Comparison of ENCODE assay signal across 9 mouse cellular contexts in genomic region chr1:133695901-133696300, GRCm38 (mm10). TPM values are rescaled to one million over a fixed set of nuclear protein-coding genes. Genes with fewer than 3 reads are reported as not detected.
DNase-seq lines count a peak whose midpoint lies in the region; ATAC-seq and TF ChIP-seq lines count a peak whose summit lies in the region.
"Had no signal": no experiment of that assay in that cellular context is flagged by ENCODE, and none has a peak within 500 bp of the region (broad histone marks: within the 10 kb centered on the region; RNA-seq: fewer than 3 reads in every experiment).

No protein-coding gene starts in this region.

- TF ChIP-seq CTCF in lung, postnatal 0 days (IDR thresholded peaks at IDR 0.05): no peak

- DNase-seq in urinary bladder, adult 18-20 months (ENCODE audit: low spot score in 2 of 2): peak; percentile 38 to 55
- DNase-seq in urinary bladder, adult 2 months (ENCODE audit: low spot score): no peak
- peak; percentile 70 for DNase-seq in fibroblast of lung, adult 2 months (ENCODE audit: low read depth)
- DNase-seq in kidney, adult 8-10 months: peak; percentile 86 to 89
- DNase-seq in lung, postnatal 0 days (ENCODE audit: low spot score): peak; percentile 92
- no peak for DNase-seq in right cerebral cortex, postnatal 14 days
- DNase-seq in spleen, postnatal 4 days (ENCODE audit: low spot score in 2 of 2): no peak

- TF ChIP-seq EP300 in lung, postnatal 0 days (IDR thresholded peaks at IDR 0.05): peak; percentile 93

- H3K27ac ChIP-seq in lung, postnatal 0 days (ENCODE audit: low read length): peak overlapping the region; percentile 82

- no peak overlapping the region for H3K9ac ChIP-seq in lung, postnatal 0 days (replicated peaks; ENCODE audit: low read depth)

- no peaks in the 10 kb centered on the region for H3K27me3 ChIP-seq in lung, postnatal 0 days (replicated peaks; ENCODE audit: insufficient read depth, low read length)
- H3K27me3 ChIP-seq: megakaryocyte, embryonic 14.5 days had no signal

- no peak overlapping the region for H3K4me2 ChIP-seq in lung, postnatal 0 days (replicated peaks; ENCODE audit: low read depth, low read length)

- 16% methylated on average over 7 of the region's 7 CpGs for WGBS in lung, postnatal 0 days

- H3K4me3 ChIP-seq in lung, postnatal 0 days (ENCODE audit: low read depth, low read length): no peak overlapping the region
- H3K4me3 ChIP-seq: megakaryocyte, embryonic 14.5 days had no signal

- peaks cover 23% of the 10 kb centered on the region for H3K4me1 ChIP-seq in lung, postnatal 0 days (ENCODE audit: insufficient read depth, low read depth, low read length)

- ATAC-seq in lung, postnatal 0 days: peak; percentile 88
- ATAC-seq in CD4-positive, CD25-positive, alpha-beta regulatory T cell, adult 4 months: no peak

- no peaks in the 10 kb centered on the region for H3K9me3 ChIP-seq in lung, postnatal 0 days (ENCODE audit: low read length)
- H3K9me3 ChIP-seq: megakaryocyte, embryonic 14.5 days had no signal

- H3K36me3 ChIP-seq in lung, postnatal 0 days (ENCODE audit: insufficient read depth, low read length): no peaks in the 10 kb centered on the region

RNA-seq across cellular contexts. Expression of gene Lax1, which starts 6.0 kb away (rescaled TPM):
- 2.4 and 4.1 TPM in 2 replicates for polyA plus RNA-seq in urinary bladder, adult 2 months (2012; rRNA removed)
- 0.30 and 0.33 TPM in 2 replicates for polyA plus RNA-seq in lung, postnatal 0 days (2015; fragmentation: Nextera tagmentation; extraction: Ambion mirVana)
- 100 to 1,000 TPM; 101 to 145 TPM for polyA plus RNA-seq in CD4-positive, CD25-positive, alpha-beta regulatory T cell, adult 4 months (2017; shearing (Covaris generic))

RNA-seq across cellular contexts. Expression of gene Gm38394, which starts 34.8 kb away (rescaled TPM):
- 5.5 and 6.4 TPM in 2 replicates for polyA plus RNA-seq in urinary bladder, adult 2 months (2012; rRNA removed)
- polyA plus RNA-seq in lung, postnatal 0 days (2015; fragmentation: Nextera tagmentation; extraction: Ambion mirVana): 3.8 and 4.0 TPM in 2 replicates
- 1 to 10 TPM; 3.1 to 4.3 TPM for polyA plus RNA-seq in CD4-positive, CD25-positive, alpha-beta regulatory T cell, adult 4 months (2017; shearing (Covaris generic))

RNA-seq across cellular contexts. Expression of gene Zbed6, which starts 35.2 kb away (rescaled TPM):
- 0.59 and 4.8 TPM in 2 replicates for polyA plus RNA-seq in urinary bladder, adult 2 months (2012; rRNA removed)
- not detected in 2 replicates for polyA plus RNA-seq in lung, postnatal 0 days (2015; fragmentation: Nextera tagmentation; extraction: Ambion mirVana)
- polyA plus RNA-seq in CD4-positive, CD25-positive, alpha-beta regulatory T cell, adult 4 months (2017; shearing (Covaris generic)): not detected

Comparison
In these comparisons a context has a peak if more than half of its experiments do, and no peak if none do; other contexts are left out.
1. DNase-seq: peak in urinary bladder, adult 18-20 months (2 of 2), fibroblast of lung, adult 2 months (single experiment), kidney, adult 8-10 months (2 of 2) and lung, postnatal 0 days (single experiment); none in urinary bladder, adult 2 months (single experiment), right cerebral cortex, postnatal 14 days (single experiment) and spleen, postnatal 4 days (0 of 2).
2. RNA of gene Lax1, which starts 6.0 kb away (polyA plus RNA-seq): 101 to 145 TPM in CD4-positive, CD25-positive, alpha-beta regulatory T cell, adult 4 months; 2.4 to 4.1 TPM in urinary bladder, adult 2 months and 0.30 to 0.33 TPM in lung, postnatal 0 days; every median in the first group is over 10 times any median in the second.